Mouse (Mus musculus): ENCODE data around the gene Fgfr2.

- TF ChIP-seq CTCF (IDR thresholded peaks at IDR 0.05; ENCODE audit: control insufficient read depth, insufficient read depth, insufficient replicate concordance, low read depth, low read length) (no peak), POLR2A (IDR thresholded peaks at IDR 0.05; ENCODE audit: control insufficient read depth, low read depth, low read length) (no peak)
These were observed 2114.0 kb downstream of the Fgfr2 start for GRCm38 (mm10) chr7:131009178-131009577.
